Mouse (Mus musculus): Measurements from ENCODE around the gene Snf8.

Gene Snf8

DNA sequence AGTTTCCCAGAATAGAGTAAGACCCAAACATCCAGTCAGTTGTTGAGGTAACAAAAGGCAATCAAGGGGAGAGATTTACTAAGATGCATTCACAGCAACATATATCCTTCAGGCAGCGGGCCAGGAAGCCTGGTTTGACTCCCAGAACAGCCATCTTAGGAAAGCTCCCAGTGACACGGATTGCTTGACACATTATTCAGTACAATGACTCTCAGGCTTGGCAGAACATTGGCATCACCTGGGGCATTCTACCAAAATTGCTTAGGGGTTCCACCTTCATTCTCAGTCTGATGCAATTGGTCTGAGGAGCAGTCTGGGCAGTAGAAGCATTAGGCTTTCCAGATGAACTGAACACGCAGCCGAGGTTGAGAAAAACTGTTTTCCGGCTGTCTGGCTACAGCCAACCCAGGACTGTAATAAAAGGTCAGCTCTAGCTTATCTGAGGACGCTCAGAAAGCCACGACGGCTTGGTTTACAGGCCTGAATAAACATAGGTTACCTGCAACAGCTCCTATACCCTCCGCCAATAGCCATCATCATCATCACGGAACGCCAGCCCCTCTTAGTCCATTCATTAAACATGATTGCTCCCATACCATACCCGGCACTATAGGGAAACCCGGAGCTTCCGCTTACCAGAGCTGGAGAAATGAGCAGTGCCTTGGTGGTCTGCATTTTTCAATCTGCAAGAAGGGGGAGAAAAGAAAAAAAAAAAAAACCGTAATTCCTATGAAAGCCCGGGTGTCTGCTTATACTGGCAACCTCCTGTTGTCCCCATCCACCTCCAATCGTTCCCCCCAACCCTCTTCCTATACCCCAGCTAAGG is 39.9 kb downstream of the Snf8 start:
- peak; percentile 44 for DNase-seq

DNA sequence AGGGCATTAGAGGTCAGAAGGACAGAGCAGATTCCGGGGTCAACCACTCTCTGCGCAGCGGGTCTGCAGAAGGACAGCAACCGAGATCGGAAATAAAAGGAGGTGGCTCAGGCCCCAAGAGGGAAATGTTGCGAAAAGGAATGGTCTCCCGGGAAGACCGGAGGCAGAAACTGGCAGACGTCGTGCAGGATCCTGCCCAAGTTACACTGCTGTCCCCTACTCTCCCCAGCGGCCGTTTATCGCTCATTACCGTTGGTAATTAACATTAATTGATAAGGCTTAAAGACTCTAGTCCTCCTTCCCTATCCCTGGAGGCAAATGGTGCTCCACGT is 40.5 kb downstream of the Snf8 start:
- no peak for DNase-seq

DNA sequence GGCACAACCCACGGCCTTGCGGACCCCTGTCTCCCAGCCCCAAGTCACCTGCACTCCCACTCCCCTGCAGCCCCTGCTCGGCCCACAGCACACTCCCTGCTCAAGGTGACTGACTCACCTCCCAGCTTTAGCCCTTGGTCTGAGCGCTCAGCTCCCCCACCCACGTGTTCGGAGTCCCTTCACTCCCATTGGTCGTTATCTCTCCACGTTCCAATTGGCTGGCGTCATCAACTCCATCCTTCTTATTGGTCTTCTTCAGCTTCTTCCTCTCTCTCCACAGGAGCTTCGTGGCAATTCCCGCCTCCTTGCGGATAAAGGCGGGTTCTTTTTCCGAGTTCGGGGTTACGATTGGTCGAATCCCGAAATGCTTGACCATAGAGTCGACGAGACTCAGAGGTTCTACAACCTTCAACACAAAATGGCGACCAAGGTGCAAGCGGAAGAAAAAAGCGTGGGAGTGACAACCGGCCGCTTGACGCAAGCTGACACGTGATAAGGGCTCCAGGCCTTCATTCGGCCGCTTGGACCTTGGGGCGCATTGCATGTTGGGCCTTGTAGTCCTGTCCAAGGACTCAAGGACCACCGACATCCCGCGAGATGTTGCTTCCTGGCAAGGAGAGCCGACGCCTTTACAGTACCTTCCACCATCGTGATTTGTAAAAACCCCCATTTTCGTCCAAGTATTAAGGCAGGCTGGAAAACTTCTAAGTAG is 41.0 kb downstream of the Snf8 start, which contains the start of gene Atp5g1:
Gene Atp5g1 (minus strand): TSS at position 162 of the 712 bp plus-strand sequence.
- DNase-seq = peak; percentile 88

DNA sequence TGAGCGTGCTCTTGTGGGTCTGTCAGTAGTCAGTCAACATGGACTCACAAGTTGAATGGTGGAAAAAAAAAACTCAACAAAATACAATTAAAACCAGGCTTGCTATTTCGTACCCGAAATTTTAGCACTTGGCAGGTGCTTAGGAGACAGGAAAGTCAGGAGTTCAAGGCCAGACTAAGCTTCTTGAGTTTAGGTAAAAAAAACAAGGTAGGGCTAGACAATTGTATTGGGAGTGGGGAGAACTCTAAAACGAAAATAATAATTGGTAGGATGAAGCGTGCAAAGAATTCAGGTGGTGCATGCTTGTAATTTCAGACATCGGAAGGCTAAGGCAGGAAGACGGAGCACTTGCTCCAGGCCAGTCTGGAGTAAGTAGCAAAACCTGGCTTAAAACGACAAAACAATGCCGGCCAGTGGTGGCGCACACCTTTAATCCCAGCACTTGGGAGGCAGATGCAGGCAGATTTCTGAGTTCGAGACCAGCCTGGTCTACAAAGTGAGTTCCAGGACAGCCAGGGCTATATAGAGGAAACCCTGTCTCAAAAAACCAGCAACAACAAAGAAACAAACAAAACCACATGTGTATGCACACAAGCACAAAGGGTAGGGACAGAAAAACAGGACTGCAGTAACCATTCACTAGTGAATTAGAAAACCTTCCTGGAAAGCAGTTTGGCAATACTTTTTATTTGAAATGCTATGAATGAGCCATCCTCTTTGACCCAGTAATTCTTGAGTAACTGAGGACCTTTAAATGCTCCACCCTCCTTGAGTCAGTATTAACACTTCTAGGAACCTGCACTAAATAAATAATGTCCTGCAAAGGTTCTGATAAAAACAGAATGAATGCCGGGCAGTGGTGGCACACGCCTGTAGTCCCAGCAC is 41.8 kb downstream of the Snf8 start:
- no peak for DNase-seq

DNA sequence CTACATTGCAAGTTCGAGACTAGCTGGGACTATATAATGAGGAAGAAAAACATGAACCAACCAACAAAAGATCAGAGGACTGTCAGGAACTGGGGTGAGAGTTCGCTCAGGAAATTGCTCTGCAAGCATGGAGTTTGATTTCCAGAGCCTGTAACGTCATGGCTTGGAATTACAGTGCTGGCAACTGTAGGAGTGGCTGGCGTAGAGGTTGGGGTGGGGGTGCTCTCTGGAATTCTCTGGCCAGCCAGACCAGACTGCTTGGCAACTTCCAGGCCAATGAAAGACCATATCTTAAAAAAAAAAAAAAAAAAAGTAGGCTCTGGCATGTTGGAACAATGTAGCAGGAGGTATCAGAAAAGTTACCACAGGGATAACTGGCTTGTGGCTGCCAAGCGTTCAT is 46.1 kb downstream of the Snf8 start:
- DNase-seq = no peak

DNA sequence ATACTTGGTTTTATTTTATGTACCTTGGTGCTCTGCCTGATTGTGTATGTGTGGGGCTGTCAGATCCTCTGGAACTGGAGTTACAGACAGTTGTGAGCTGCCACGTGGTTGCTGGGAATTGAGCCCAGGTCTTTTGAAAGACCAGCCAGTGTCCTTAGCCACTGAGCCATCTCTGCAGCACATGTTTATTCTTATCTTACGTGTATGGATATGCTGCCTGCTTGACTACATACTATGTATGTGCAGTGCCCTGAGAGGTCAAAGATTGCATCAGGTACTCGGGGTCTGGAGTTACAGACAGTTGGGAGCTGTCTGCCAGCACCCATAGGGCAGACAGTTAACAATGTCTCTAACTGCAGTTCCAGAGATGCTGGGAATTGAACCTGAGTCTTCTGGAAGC is 48.0 kb downstream of the Snf8 start:
- DNase-seq = no peak

DNA sequence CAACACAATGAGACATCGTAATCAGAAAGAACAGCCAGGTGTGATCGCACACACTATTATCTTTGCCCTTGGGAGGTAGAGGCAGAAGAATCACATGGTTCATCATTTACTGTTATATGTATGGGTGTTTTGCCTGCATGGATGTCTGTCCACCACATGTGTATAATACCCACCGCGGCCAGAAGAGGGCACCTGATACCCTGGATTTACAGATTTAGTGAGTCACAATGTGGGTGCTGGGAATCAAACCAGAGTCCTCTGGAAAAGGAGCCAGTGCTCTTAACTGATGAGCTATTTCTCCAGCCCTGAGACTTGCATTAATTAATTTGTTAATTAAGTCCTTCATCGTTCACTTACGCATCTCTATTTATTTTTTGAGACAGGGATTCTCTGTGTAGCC is 53.3 kb downstream of the Snf8 start:
- DNase-seq = no peak

DNA sequence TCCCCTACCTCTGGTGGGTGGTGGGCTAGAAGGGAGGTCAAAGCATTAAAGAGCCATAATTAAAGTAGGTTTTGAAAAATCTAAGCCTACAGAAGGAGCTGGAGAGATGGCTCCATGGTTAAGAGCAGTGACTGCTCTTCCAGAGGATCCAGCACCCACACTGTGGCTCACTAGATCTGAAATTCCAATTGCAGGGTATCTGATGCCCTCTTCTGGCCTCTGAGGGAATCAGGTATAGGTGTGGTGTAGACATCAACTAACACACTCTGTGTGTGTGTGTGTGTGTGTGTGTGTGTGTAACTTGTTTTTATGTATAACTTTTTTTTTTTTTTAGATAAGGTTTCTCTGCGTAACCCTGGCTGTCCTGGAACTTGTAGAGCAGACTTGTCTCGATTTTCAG is 56.4 kb downstream of the Snf8 start:
- DNase-seq = no peak

DNA sequence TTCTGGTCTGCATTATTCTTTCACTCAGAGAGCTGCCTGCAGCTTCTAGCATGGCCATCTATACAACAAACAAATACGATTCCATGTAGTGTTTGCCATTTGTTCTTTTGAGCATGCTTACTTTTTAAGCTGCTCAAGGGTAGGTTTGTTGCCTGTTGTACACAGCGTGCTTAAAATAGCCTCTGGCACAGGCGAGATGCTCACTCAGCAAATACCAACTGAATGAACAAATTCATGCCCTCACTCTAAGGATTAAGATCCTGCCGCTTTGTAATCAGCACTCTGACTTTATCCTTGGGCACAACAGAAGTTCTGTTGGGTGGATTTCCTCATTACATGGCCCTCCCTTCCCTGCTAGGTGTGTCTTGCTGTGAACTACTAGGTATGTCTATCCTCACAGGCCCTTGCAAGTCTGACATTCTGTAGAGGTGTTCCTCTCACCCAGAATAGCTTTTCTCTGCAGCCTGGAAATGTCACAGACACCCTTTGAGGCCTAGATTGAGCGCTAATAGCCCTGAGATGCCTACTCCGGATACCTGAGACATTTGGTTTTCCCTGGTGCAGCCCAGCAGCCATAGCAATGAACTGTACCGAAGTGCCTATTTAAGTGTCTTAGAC is 58.1 kb downstream of the Snf8 start:
- no peak for DNase-seq

DNA sequence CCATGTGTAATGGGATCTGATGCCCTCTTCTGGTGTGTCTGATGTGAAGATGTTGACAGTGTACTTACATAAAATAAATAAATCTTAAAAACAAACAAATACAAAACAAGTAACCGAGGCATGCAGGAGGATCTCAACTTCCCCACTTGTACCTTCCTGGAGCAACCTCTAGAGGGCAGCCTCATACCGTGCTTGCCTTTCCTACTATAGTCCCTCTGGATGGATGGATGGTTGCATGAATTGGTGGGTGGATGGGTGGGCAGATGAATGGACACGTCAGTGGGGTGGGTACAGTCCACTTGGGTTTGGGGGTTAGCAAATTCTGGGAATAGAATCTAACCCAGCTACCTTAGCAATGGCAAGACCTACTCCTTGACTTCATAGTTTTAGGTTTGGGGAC is 58.7 kb downstream of the Snf8 start:
- DNase-seq = peak; percentile 20

Measured in right cerebral cortex, postnatal 4 days (tissue).